Mouse (Mus musculus) left cerebral cortex, postnatal 4 days (tissue): ENCODE data around the gene Dab2ip. TPM values are rescaled to one million over a fixed set of nuclear protein-coding genes. Genes with fewer than 3 reads are reported as not detected.
A peak's percentile ranks its signal among the peaks of the same experiment; 100 is the strongest.

ENCODE experiments used
- DNase-seq: peaks from one replicate; pipeline ENCODE4 v3.0.0-alpha.2; 2022
- intact Hi-C: fragments of 180-260 bp; cut with DNase I; formaldehyde crosslinking; loops from one replicate; pipeline ENCODE4 v1.15.1; 2025
- total RNA-seq, 2 experiments: library from RNA; stranded (reverse); gene quantifications; 2 replicates each; pipeline ENCODE4 v1.2.3; 2021

Dab2ip gene
- total RNA-seq, 2 experiments from 2014 or later = 125 to 135 TPM

GRCm38 (mm10) chr2:35700966-35701365 lies 142.9 kb downstream of the Dab2ip start:
- intact Hi-C loops = no loop called here
- DNase-seq = no peak

- DNase-seq = no peak
- intact Hi-C loops = no loop called here
Measured at GRCm38 (mm10) chr2:35702001-35702400, 143.9 kb downstream of the Dab2ip start.

- no peak for DNase-seq
- intact Hi-C loops = no loop called here
Measured at GRCm38 (mm10) chr2:35702608-35703007, 144.5 kb downstream of the Dab2ip start.

- no peak for DNase-seq
- intact Hi-C loops = no loop called here
Measured at GRCm38 (mm10) chr2:35703241-35703640, 145.2 kb downstream of the Dab2ip start.

- intact Hi-C loops = no loop called here
- no peak for DNase-seq
Measured at GRCm38 (mm10) chr2:35712611-35713010, 154.5 kb downstream of the Dab2ip start.

- DNase-seq = no peak
- intact Hi-C loops = no loop called here
Measured at GRCm38 (mm10) chr2:35713460-35713859, 155.4 kb downstream of the Dab2ip start.

GRCm38 (mm10) chr2:35714742-35715167 lies 156.7 kb downstream of the Dab2ip start:
- no peak for DNase-seq
- intact Hi-C loops = no loop called here

GRCm38 (mm10) chr2:35715485-35715884 lies 157.4 kb downstream of the Dab2ip start:
- intact Hi-C loops = no loop called here
- no peak for DNase-seq

GRCm38 (mm10) chr2:35716175-35716574 lies 158.1 kb downstream of the Dab2ip start:
- no peak for DNase-seq
- intact Hi-C loops = no loop called here

- DNase-seq = no peak
- intact Hi-C loops = no loop called here
Measured at GRCm38 (mm10) chr2:35718003-35718500, 160.0 kb downstream of the Dab2ip start.

GRCm38 (mm10) chr2:35718662-35719061 lies 160.6 kb downstream of the Dab2ip start:
- intact Hi-C loops = no loop called here
- DNase-seq = no peak

- intact Hi-C loops = no loop called here
- no peak for DNase-seq
Measured at GRCm38 (mm10) chr2:35719230-35720005, 161.4 kb downstream of the Dab2ip start.

GRCm38 (mm10) chr2:35720104-35720503 lies 162.0 kb downstream of the Dab2ip start:
- DNase-seq = peak; percentile 90

GRCm38 (mm10) chr2:35720550-35720949 lies 162.5 kb downstream of the Dab2ip start:
- intact Hi-C loops = no loop called here
- no peak for DNase-seq

More at GRCm38 (mm10) chr2:35720104-35720503, 162.0 kb downstream of the Dab2ip start:
- intact Hi-C loops = no loop called here

GRCm38 (mm10) chr2:35720956-35721355 lies 162.9 kb downstream of the Dab2ip start:
- DNase-seq = no peak
- intact Hi-C loops = no loop called here

GRCm38 (mm10) chr2:35722821-35723220 lies 164.8 kb downstream of the Dab2ip start:
- DNase-seq = peak; percentile 68
- intact Hi-C loops = no loop called here

- intact Hi-C loops = no loop called here
- DNase-seq = no peak
Measured at GRCm38 (mm10) chr2:35723267-35723666, 165.2 kb downstream of the Dab2ip start.

GRCm38 (mm10) chr2:35723691-35724090 lies 165.6 kb downstream of the Dab2ip start:
- peak; percentile 85 for DNase-seq
- intact Hi-C loops = no loop called here

GRCm38 (mm10) chr2:35728633-35729032 lies 170.6 kb downstream of the Dab2ip start:
- intact Hi-C loops = no loop called here

GRCm38 (mm10) chr2:35729077-35730065 lies 171.3 kb downstream of the Dab2ip start:
- DNase-seq = no peak
- intact Hi-C loops = no loop called here

More at GRCm38 (mm10) chr2:35728633-35729032, 170.6 kb downstream of the Dab2ip start:
- no peak for DNase-seq
